Mouse (Mus musculus): ENCODE results near the gene Net1. TPM values are rescaled to one million over a fixed set of nuclear protein-coding genes. Genes with fewer than 3 reads are reported as not detected.

Gene Net1
- polyA plus RNA-seq, 1 experiment from 2014 or later: 86.4 TPM

GRCm38 (mm10) chr13:3895397-3895980 lies 22.5 kb downstream of the Net1 start:
- Histone ChIP-seq H3K36me3 (ENCODE audit: control insufficient read depth, insufficient read depth, low read length) (0 out of 2 replicates have a peak, but pooled peaks cover 6% of the 10 kb centered on the region), H3K27me3 (replicated peaks; ENCODE audit: control insufficient read depth, insufficient read depth, low read length) (no peaks in the 10 kb centered on the region), H3K4me1 (replicated peaks; ENCODE audit: control insufficient read depth, insufficient read depth, low read length) (no peaks in the 10 kb centered on the region), H3K9me3 (ENCODE audit: control insufficient read depth, low read length) (no peaks in the 10 kb centered on the region), H3K4me2 (ENCODE audit: low read length) (no peak overlapping the region), H3K4me3 (ENCODE audit: low read depth, low read length) (no peak overlapping the region), H3K9ac (ENCODE audit: low read length) (no peak overlapping the region), H3K27ac (ENCODE audit: low read depth) (no peak overlapping the region)
- DNase-seq (ENCODE audit: low spot score): peak; percentile 52
- ATAC-seq (replicated peaks; ENCODE audit: low FRiP score, low TSS enrichment, low read depth): no peak
- 66% methylated on average over 8 of the region's 8 CpGs for WGBS

- DNase-seq (ENCODE audit: low spot score): no peak
- Histone ChIP-seq H3K27ac (ENCODE audit: low read depth) (no peak overlapping the region), H3K9ac (ENCODE audit: low read length) (no peak overlapping the region), H3K4me3 (ENCODE audit: low read depth, low read length) (no peak overlapping the region), H3K36me3 (ENCODE audit: control insufficient read depth, insufficient read depth, low read length) (0 out of 2 replicates have a peak, but pooled peaks cover 6% of the 10 kb centered on the region), H3K4me1 (replicated peaks; ENCODE audit: control insufficient read depth, insufficient read depth, low read length) (peaks cover 4% of the 10 kb centered on the region; the same call in 1 of the 2 replicates), H3K9me3 (ENCODE audit: control insufficient read depth, low read length) (no peaks in the 10 kb centered on the region), H3K4me2 (ENCODE audit: low read length) (no peak overlapping the region), H3K27me3 (replicated peaks; ENCODE audit: control insufficient read depth, insufficient read depth, low read length) (no peaks in the 10 kb centered on the region)
- no peak for ATAC-seq (replicated peaks; ENCODE audit: low FRiP score, low TSS enrichment, low read depth)
- WGBS: 68% methylated on average over 8 of the region's 8 CpGs
These were observed 23.5 kb downstream of the Net1 start for GRCm38 (mm10) chr13:3894549-3894948.

- Histone ChIP-seq H3K9me3 (ENCODE audit: control insufficient read depth, low read length) (no peaks in the 10 kb centered on the region), H3K27ac (ENCODE audit: low read depth) (peak overlapping the region; percentile 78), H3K4me1 (replicated peaks; ENCODE audit: control insufficient read depth, insufficient read depth, low read length) (peaks cover 4% of the 10 kb centered on the region; the same call in 1 of the 2 replicates), H3K9ac (ENCODE audit: low read length) (peak overlapping the region; percentile 76), H3K4me2 (ENCODE audit: low read length) (peak overlapping the region; percentile 61), H3K36me3 (ENCODE audit: control insufficient read depth, insufficient read depth, low read length) (peaks cover 10% of the 10 kb centered on the region), H3K27me3 (replicated peaks; ENCODE audit: control insufficient read depth, insufficient read depth, low read length) (no peaks in the 10 kb centered on the region), H3K4me3 (ENCODE audit: low read depth, low read length) (peak overlapping the region; percentile 74)
- WGBS: under 1% methylated on average over 35 of the region's 35 CpGs
- DNase-seq (ENCODE audit: low spot score) (peak; percentile 94), ATAC-seq (replicated peaks; ENCODE audit: low FRiP score, low TSS enrichment, low read depth) (peak; percentile 97)
These were observed 24.8 kb downstream of the Net1 start for GRCm38 (mm10) chr13:3893126-3893734.

GRCm38 (mm10) chr13:3892601-3893000 lies 25.4 kb downstream of the Net1 start:
- no peaks in the 10 kb centered on the region for H3K27me3 ChIP-seq (replicated peaks; ENCODE audit: control insufficient read depth, insufficient read depth, low read length)
- 6% methylated on average over 7 of the region's 7 CpGs for WGBS
- DNase-seq (ENCODE audit: low spot score) (no peak), ATAC-seq (replicated peaks; ENCODE audit: low FRiP score, low TSS enrichment, low read depth) (no peak)
- peak overlapping the region; percentile 74 for H3K4me3 ChIP-seq (ENCODE audit: low read depth, low read length)
- peaks cover 16% of the 10 kb centered on the region for H3K36me3 ChIP-seq (ENCODE audit: control insufficient read depth, insufficient read depth, low read length)
- peak overlapping the region; percentile 76 for H3K9ac ChIP-seq (ENCODE audit: low read length)
- H3K9me3 ChIP-seq (ENCODE audit: control insufficient read depth, low read length): no peaks in the 10 kb centered on the region
- H3K4me1 ChIP-seq (replicated peaks; ENCODE audit: control insufficient read depth, insufficient read depth, low read length): peaks cover 4% of the 10 kb centered on the region; the same call in 1 of the 2 replicates
- peak overlapping the region; percentile 61 for H3K4me2 ChIP-seq (ENCODE audit: low read length)
- peak overlapping the region; percentile 78 for H3K27ac ChIP-seq (ENCODE audit: low read depth)

- ATAC-seq (replicated peaks; ENCODE audit: low FRiP score, low TSS enrichment, low read depth) (peak; percentile 30), DNase-seq (ENCODE audit: low spot score) (peak; percentile 63)
- WGBS: 25% methylated on average over 8 of the region's 8 CpGs
- peak overlapping the region; percentile 61 for H3K4me2 ChIP-seq (ENCODE audit: low read length)
- H3K9me3 ChIP-seq (ENCODE audit: control insufficient read depth, low read length): no peaks in the 10 kb centered on the region
- H3K9ac ChIP-seq (ENCODE audit: low read length): peak overlapping the region; percentile 76
- H3K36me3 ChIP-seq (ENCODE audit: control insufficient read depth, insufficient read depth, low read length): peaks cover 26% of the 10 kb centered on the region
- H3K27ac ChIP-seq (ENCODE audit: low read depth): peak overlapping the region; percentile 78; the same call in 1 of the 2 replicates
- no peaks in the 10 kb centered on the region for H3K27me3 ChIP-seq (replicated peaks; ENCODE audit: control insufficient read depth, insufficient read depth, low read length)
- H3K4me3 ChIP-seq (ENCODE audit: low read depth, low read length): peak overlapping the region; percentile 74
- peaks cover 4% of the 10 kb centered on the region; the same call in 1 of the 2 replicates for H3K4me1 ChIP-seq (replicated peaks; ENCODE audit: control insufficient read depth, insufficient read depth, low read length)
These were observed 26.4 kb downstream of the Net1 start for GRCm38 (mm10) chr13:3891479-3892087.

GRCm38 (mm10) chr13:3890061-3890460 lies 28.0 kb downstream of the Net1 start:
- peak overlapping the region; percentile 3; the same call in 1 of the 2 replicates for H3K4me3 ChIP-seq (ENCODE audit: low read depth, low read length)
- H3K4me2 ChIP-seq (ENCODE audit: low read length): peak overlapping the region; percentile 61
- H3K27me3 ChIP-seq (replicated peaks; ENCODE audit: control insufficient read depth, insufficient read depth, low read length): no peaks in the 10 kb centered on the region
- H3K36me3 ChIP-seq (ENCODE audit: control insufficient read depth, insufficient read depth, low read length): peaks cover 38% of the 10 kb centered on the region
- 33% methylated on average over 8 of the region's 8 CpGs for WGBS
- ATAC-seq (replicated peaks; ENCODE audit: low FRiP score, low TSS enrichment, low read depth) (no peak), DNase-seq (ENCODE audit: low spot score) (no peak)
- H3K9ac ChIP-seq (ENCODE audit: low read length): no peak overlapping the region
- H3K27ac ChIP-seq (ENCODE audit: low read depth): no peak overlapping the region
- peaks cover 4% of the 10 kb centered on the region; the same call in 1 of the 2 replicates for H3K4me1 ChIP-seq (replicated peaks; ENCODE audit: control insufficient read depth, insufficient read depth, low read length)
- no peaks in the 10 kb centered on the region for H3K9me3 ChIP-seq (ENCODE audit: control insufficient read depth, low read length)

- Histone ChIP-seq H3K36me3 (ENCODE audit: control insufficient read depth, insufficient read depth, low read length) (peaks cover 47% of the 10 kb centered on the region), H3K4me2 (ENCODE audit: low read length) (0 out of 2 replicates have a peak overlapping the region, but pooled peaks have one; percentile 61), H3K27ac (ENCODE audit: low read depth) (no peak overlapping the region), H3K4me3 (ENCODE audit: low read depth, low read length) (no peak overlapping the region), H3K9ac (ENCODE audit: low read length) (no peak overlapping the region), H3K4me1 (replicated peaks; ENCODE audit: control insufficient read depth, insufficient read depth, low read length) (peaks cover 4% of the 10 kb centered on the region; the same call in 1 of the 2 replicates), H3K9me3 (ENCODE audit: control insufficient read depth, low read length) (no peaks in the 10 kb centered on the region), H3K27me3 (replicated peaks; ENCODE audit: control insufficient read depth, insufficient read depth, low read length) (no peaks in the 10 kb centered on the region)
- WGBS: 87% methylated on average over 3 of the region's 3 CpGs
- ATAC-seq (replicated peaks; ENCODE audit: low FRiP score, low TSS enrichment, low read depth) (no peak), DNase-seq (ENCODE audit: low spot score) (no peak)
These were observed 28.9 kb downstream of the Net1 start for GRCm38 (mm10) chr13:3889111-3889510.

GRCm38 (mm10) chr13:3886663-3887062 lies 31.4 kb downstream of the Net1 start:
- 92% methylated on average over 7 of the region's 7 CpGs for WGBS
- ATAC-seq (replicated peaks; ENCODE audit: low FRiP score, low TSS enrichment, low read depth) (no peak), DNase-seq (ENCODE audit: low spot score) (no peak)
- Histone ChIP-seq H3K36me3 (ENCODE audit: control insufficient read depth, insufficient read depth, low read length) (peaks cover 67% of the 10 kb centered on the region), H3K9ac (ENCODE audit: low read length) (no peak overlapping the region), H3K27me3 (replicated peaks; ENCODE audit: control insufficient read depth, insufficient read depth, low read length) (no peaks in the 10 kb centered on the region), H3K4me2 (ENCODE audit: low read length) (no peak overlapping the region), H3K9me3 (ENCODE audit: control insufficient read depth, low read length) (no peaks in the 10 kb centered on the region), H3K27ac (ENCODE audit: low read depth) (no peak overlapping the region), H3K4me3 (ENCODE audit: low read depth, low read length) (no peak overlapping the region), H3K4me1 (replicated peaks; ENCODE audit: control insufficient read depth, insufficient read depth, low read length) (peaks cover 4% of the 10 kb centered on the region; the same call in 1 of the 2 replicates)

All from intestine, embryonic 14.5 days (tissue).